ENCODE assay signal across 1 mouse cellular context in the genomic region with DNA sequence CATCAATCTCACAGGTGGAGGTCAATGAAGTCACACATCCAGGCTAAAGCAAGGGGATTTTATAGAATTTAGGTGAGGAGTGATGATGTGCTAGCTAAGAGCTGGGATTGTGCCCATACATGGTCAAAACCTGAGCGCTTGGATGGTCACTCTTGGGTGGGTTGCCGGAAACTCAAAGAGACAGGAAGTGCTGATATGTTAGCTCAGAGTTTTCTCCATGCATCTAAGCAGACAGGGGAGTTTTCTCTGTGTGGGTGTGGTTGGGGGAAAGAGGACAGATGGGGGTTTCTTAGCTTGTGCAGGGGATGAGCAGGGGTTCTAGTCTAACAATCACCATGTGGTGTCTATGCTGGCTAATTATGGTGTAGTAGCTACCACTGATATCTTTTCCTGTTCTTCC.
TF ChIP-seq lines count a peak whose summit lies in the region.

No protein-coding gene starts in this region.

TF ChIP-seq in CH12.LX, 34 proteins besides CTCF, POLR2A, EP300 and RAD21 (continued from another document):
- TF ChIP-seq MXI1 (IDR thresholded peaks at IDR 0.05; ENCODE audit: low read depth, low read length) (no peak), NRF1 (IDR thresholded peaks at IDR 0.05; ENCODE audit: low read depth, low read length) (no peak)
